Mouse (Mus musculus) forebrain, embryonic 11.5 days (tissue): ENCODE data around the gene Efr3b. TPM values are rescaled to one million over a fixed set of nuclear protein-coding genes. Genes with fewer than 3 reads are reported as not detected.
"Not testable (repeated sequence)": the region's sequence is repeated elsewhere in the genome, so short reads cannot be mapped to it uniquely, and the experiment has no call there.

Source experiments
- ATAC-seq: fragments of 200-750 bp; cut with Nextera tagmentation; replicated peaks from 2 replicates; pipeline ENCODE4 v1.8.0; 2017; ENCODE audit warnings: moderate TSS enrichment; ENCODE audit not compliant: low FRiP score
- DNase-seq: peaks from one replicate; pipeline ENCODE4 v3.0.0-alpha.2; 2017; ENCODE audit warnings: low spot score
- H3K27ac ChIP-seq: fragments of 300-500 bp; sonication (generic); 2 replicates; pipeline ENCODE4 v1.5.1; 2014; ENCODE audit warnings: low read depth, low read length
- H3K27me3 ChIP-seq: fragments of 300-500 bp; sonication (generic); 2 replicates; pipeline ENCODE4 v1.6.1; 2014; ENCODE audit warnings: mild to moderate bottlenecking, low read length, mixed read lengths; ENCODE audit not compliant: control insufficient read depth, insufficient read depth
- H3K36me3 ChIP-seq: fragments of 300-500 bp; sonication (generic); 2 replicates; pipeline ENCODE4 v1.6.1; 2014; ENCODE audit warnings: mild to moderate bottlenecking, low read length, moderate library complexity, mixed read lengths; ENCODE audit not compliant: control insufficient read depth, insufficient read depth
- H3K4me1 ChIP-seq: fragments of 300-500 bp; sonication (generic); replicated peaks from 2 replicates; pipeline ENCODE4 v1.6.1; 2014; ENCODE audit warnings: low read length, mixed read lengths; ENCODE audit not compliant: control insufficient read depth, insufficient read depth
- H3K4me2 ChIP-seq: fragments of 300-500 bp; sonication (generic); 2 replicates; pipeline ENCODE4 v1.6.1; 2014; ENCODE audit warnings: low read depth, mild to moderate bottlenecking, low read length, moderate library complexity, mixed read lengths; ENCODE audit not compliant: severe bottlenecking
- H3K4me3 ChIP-seq: fragments of 300-500 bp; sonication (generic); 2 replicates; pipeline ENCODE4 v1.5.1; 2014; ENCODE audit warnings: low read depth, low read length
- H3K9ac ChIP-seq: fragments of 300-500 bp; sonication (generic); 2 replicates; pipeline ENCODE4 v1.6.1; 2014; ENCODE audit warnings: low read length
- H3K9me3 ChIP-seq: fragments of 300-500 bp; sonication (generic); 2 replicates; pipeline ENCODE4 v1.6.1; 2016; ENCODE audit warnings: low read length, mixed read lengths; ENCODE audit not compliant: control insufficient read depth
- WGBS: fragments of 180-500 bp; shearing (Covaris S2); extraction: QIAGEN DNeasy Blood & Tissue Kit; methylation state at CpG from one replicate; pipeline ENCODE4 v1.1.7; 2014; 5-methylcytosine and 5-hydroxymethylcytosine counted together
- polyA plus RNA-seq: library from polyadenylated mRNA; unstranded; fragments of >200 nt; fragmentation: Nextera tagmentation; extraction: Ambion mirVana; gene quantifications from 2 replicates; pipeline ENCODE4 v1.2.1, GENCODE M21; 2014

The Efr3b gene
- polyA plus RNA-seq, 1 experiment from 2014 or later, result 14.4 TPM

- WGBS, result 0% methylated on average over 1 of the region's 1 CpGs
- DNase-seq (peak; percentile 84), ATAC-seq (no peak)
Measured at GRCm38 (mm10) chr12:3983736-3984135, 55.0 kb downstream of the Efr3b start.

GRCm38 (mm10) chr12:3982257-3982656 is 56.5 kb downstream of the Efr3b start:
- H3K27ac ChIP-seq, result no peak overlapping the region
- H3K4me3 ChIP-seq, result peak overlapping the region; percentile 38; the same call in 1 of the 2 replicates
- H3K4me2 ChIP-seq, result peak overlapping the region; percentile 87; the same call in 1 of the 2 replicates
- H3K36me3 ChIP-seq, result no peaks in the 10 kb centered on the region
- 20% methylated on average over 6 of the region's 6 CpGs for WGBS
- 0 out of 2 replicates have a peak overlapping the region, but pooled peaks have one; percentile 49 for H3K9ac ChIP-seq
- ATAC-seq (no peak), DNase-seq (no peak)
- H3K4me1 ChIP-seq, result peaks cover 4% of the 10 kb centered on the region; the same call in 1 of the 2 replicates
- no peaks in the 10 kb centered on the region; the same call in 1 of the 2 replicates for H3K27me3 ChIP-seq
- H3K9me3 ChIP-seq, result no peaks in the 10 kb centered on the region

More at GRCm38 (mm10) chr12:3983736-3984135, 55.0 kb downstream of the Efr3b start:
- Histone ChIP-seq H3K27me3 (no peaks in the 10 kb centered on the region; the same call in 1 of the 2 replicates), H3K9ac (no peak overlapping the region), H3K27ac (no peak overlapping the region), H3K9me3 (no peaks in the 10 kb centered on the region), H3K4me2 (no peak overlapping the region), H3K4me1 (peaks cover 4% of the 10 kb centered on the region; the same call in 1 of the 2 replicates), H3K36me3 (no peaks in the 10 kb centered on the region), H3K4me3 (no peak overlapping the region)

GRCm38 (mm10) chr12:3981350-3982131 is 57.2 kb downstream of the Efr3b start:
- peak overlapping the region; percentile 38 for H3K4me3 ChIP-seq
- no peaks in the 10 kb centered on the region; the same call in 1 of the 2 replicates for H3K36me3 ChIP-seq
- H3K9me3 ChIP-seq, result no peaks in the 10 kb centered on the region
- DNase-seq (peak; percentile 87), ATAC-seq (peak; percentile 91)
- no peak overlapping the region for H3K27ac ChIP-seq
- peak overlapping the region; percentile 49 for H3K9ac ChIP-seq
- under 1% methylated on average over 41 of the region's 41 CpGs for WGBS
- peaks cover 4% of the 10 kb centered on the region; the same call in 1 of the 2 replicates for H3K4me1 ChIP-seq
- no peaks in the 10 kb centered on the region; the same call in 1 of the 2 replicates for H3K27me3 ChIP-seq
- H3K4me2 ChIP-seq, result peak overlapping the region; percentile 87

GRCm38 (mm10) chr12:3980991-3981349 is 57.7 kb downstream of the Efr3b start:
- WGBS, result 67% methylated on average over 1 of the region's 1 CpGs
- no peaks in the 10 kb centered on the region; the same call in 1 of the 2 replicates for H3K27me3 ChIP-seq
- H3K27ac ChIP-seq, result no peak overlapping the region
- peak overlapping the region; percentile 87; the same call in 1 of the 2 replicates for H3K4me2 ChIP-seq
- H3K9me3 ChIP-seq, result no peaks in the 10 kb centered on the region
- no peaks in the 10 kb centered on the region; the same call in 1 of the 2 replicates for H3K36me3 ChIP-seq
- H3K9ac ChIP-seq, result no peak overlapping the region; the same call in 1 of the 2 replicates
- H3K4me3 ChIP-seq, result no peak overlapping the region
- ATAC-seq (no peak), DNase-seq (no peak)
- H3K4me1 ChIP-seq, result peaks cover 4% of the 10 kb centered on the region; the same call in 1 of the 2 replicates

- H3K27ac ChIP-seq, H3K36me3 ChIP-seq, H3K4me3 ChIP-seq, H3K4me2 ChIP-seq, ATAC-seq, DNase-seq, H3K4me1 ChIP-seq, H3K9me3 ChIP-seq, H3K9ac ChIP-seq, H3K27me3 ChIP-seq: not testable (repeated sequence)
- 97% methylated on average over 6 of the region's 6 CpGs for WGBS
Measured at GRCm38 (mm10) chr12:3973169-3973568, 65.5 kb downstream of the Efr3b start.

- no peaks in the 10 kb centered on the region for H3K27me3 ChIP-seq
- ATAC-seq (no peak), DNase-seq (no peak)
- no peaks in the 10 kb centered on the region for H3K36me3 ChIP-seq
- no peaks in the 10 kb centered on the region for H3K4me1 ChIP-seq
- 70% methylated on average over 9 of the region's 9 CpGs for WGBS
- no peaks in the 10 kb centered on the region for H3K9me3 ChIP-seq
- H3K27ac ChIP-seq, result no peak overlapping the region
- no peak overlapping the region for H3K4me2 ChIP-seq
- H3K4me3 ChIP-seq, result no peak overlapping the region
- H3K9ac ChIP-seq, result no peak overlapping the region
Measured at GRCm38 (mm10) chr12:3968380-3968779, 70.3 kb downstream of the Efr3b start.

GRCm38 (mm10) chr12:3967196-3967595 is 71.5 kb downstream of the Efr3b start:
- no peaks in the 10 kb centered on the region for H3K36me3 ChIP-seq
- ATAC-seq, result no peak
- 94% methylated on average over 4 of the region's 4 CpGs for WGBS

GRCm38 (mm10) chr12:3960553-3960952 is 78.2 kb downstream of the Efr3b start:
- peak overlapping the region; percentile 63 for H3K4me3 ChIP-seq
- no peaks in the 10 kb centered on the region for H3K36me3 ChIP-seq
- H3K4me2 ChIP-seq, result peak overlapping the region; percentile 83
- H3K4me1 ChIP-seq, result peaks cover 7% of the 10 kb centered on the region
- WGBS, result 53% methylated on average over 4 of the region's 4 CpGs
- no peak overlapping the region for H3K27ac ChIP-seq
- ATAC-seq (no peak), DNase-seq (no peak)
- H3K9ac ChIP-seq, result peak overlapping the region; percentile 86
- peaks cover 2% of the 10 kb centered on the region; the same call in 1 of the 2 replicates for H3K27me3 ChIP-seq
- no peaks in the 10 kb centered on the region for H3K9me3 ChIP-seq

More at GRCm38 (mm10) chr12:3967196-3967595, 71.5 kb downstream of the Efr3b start:
- no peak overlapping the region for H3K27ac ChIP-seq
- no peak for DNase-seq
- H3K4me3 ChIP-seq, result no peak overlapping the region
- no peaks in the 10 kb centered on the region for H3K27me3 ChIP-seq
- no peaks in the 10 kb centered on the region for H3K4me1 ChIP-seq
- no peak overlapping the region for H3K4me2 ChIP-seq
- no peak overlapping the region for H3K9ac ChIP-seq
- no peaks in the 10 kb centered on the region for H3K9me3 ChIP-seq
